13 mouse cellular contexts compared by ENCODE assay signal in genomic region chr16:37780911-37781310, GRCm38 (mm10). TPM values are rescaled to one million over a fixed set of nuclear protein-coding genes. Genes with fewer than 3 reads are reported as not detected.
A peak's percentile ranks its signal among the peaks of the same experiment; 100 is the strongest.
DNase-seq lines count a peak whose midpoint lies in the region; ATAC-seq lines count a peak whose summit lies in the region.
"Had no signal": no experiment of that assay in that cellular context is flagged by ENCODE, and none has a peak within 500 bp of the region (broad histone marks: within the 10 kb centered on the region; RNA-seq: fewer than 3 reads in every experiment).

No protein-coding gene starts in this region.

- DNase-seq in embryonic facial prominence, embryonic 10.5 days (ENCODE audit: low spot score), result no peak
- no peak for DNase-seq in hindbrain, embryonic 10.5 days (ENCODE audit: low spot score)
- no peak for DNase-seq in midbrain, embryonic 14.5 days
- no peak for DNase-seq in midbrain, embryonic 10.5 days (ENCODE audit: low spot score)
- no peak for DNase-seq in thymus, adult 18-20 months
- no peak for DNase-seq in spleen, postnatal 14 days (ENCODE audit: low spot score in 2 of 2)
- DNase-seq: adrenal gland, adult 8-10 months; cerebellum, adult 18-20 months; right cerebral cortex, postnatal 4 days had no signal

- peaks cover 43% of the 10 kb centered on the region for H3K4me1 ChIP-seq in embryonic facial prominence, embryonic 12.5 days
- H3K4me1 ChIP-seq in embryonic facial prominence, embryonic 10.5 days, result peaks cover 39% of the 10 kb centered on the region
- H3K4me1 ChIP-seq in hindbrain, embryonic 13.5 days (replicated peaks), result peaks cover 49% of the 10 kb centered on the region
- peaks cover 39% of the 10 kb centered on the region for H3K4me1 ChIP-seq in hindbrain, embryonic 10.5 days (replicated peaks)
- H3K4me1 ChIP-seq in midbrain, embryonic 14.5 days (ENCODE audit: control insufficient read depth, insufficient read depth, low read length), result peaks cover 10% of the 10 kb centered on the region
- H3K4me1 ChIP-seq in midbrain, embryonic 10.5 days, result peaks cover 47% of the 10 kb centered on the region

- H3K4me3 ChIP-seq in embryonic facial prominence, embryonic 12.5 days, result no peak overlapping the region
- H3K4me3 ChIP-seq in embryonic facial prominence, embryonic 10.5 days, result no peak overlapping the region
- no peak overlapping the region for H3K4me3 ChIP-seq in hindbrain, embryonic 13.5 days
- H3K4me3 ChIP-seq in hindbrain, embryonic 10.5 days, result no peak overlapping the region
- no peak overlapping the region for H3K4me3 ChIP-seq in midbrain, embryonic 14.5 days (replicated peaks; ENCODE audit: low read depth, low read length)
- no peak overlapping the region for H3K4me3 ChIP-seq in midbrain, embryonic 10.5 days
- H3K4me3 ChIP-seq: megakaryocyte, embryonic 14.5 days had no signal

- 0 out of 2 replicates have a peak overlapping the region, but pooled peaks have one; percentile 59 for H3K4me2 ChIP-seq in embryonic facial prominence, embryonic 12.5 days (replicated peaks)
- H3K4me2 ChIP-seq in hindbrain, embryonic 13.5 days, result no peak overlapping the region
- H3K4me2 ChIP-seq in midbrain, embryonic 14.5 days (ENCODE audit: low read length), result no peak overlapping the region

- WGBS in embryonic facial prominence, embryonic 12.5 days, result 88% methylated on average over 3 of the region's 3 CpGs
- 92% methylated on average over 3 of the region's 3 CpGs for WGBS in embryonic facial prominence, embryonic 10.5 days
- 40% methylated on average over 3 of the region's 3 CpGs for WGBS in hindbrain, embryonic 13.5 days
- WGBS in hindbrain, embryonic 10.5 days, result 90% methylated on average over 3 of the region's 3 CpGs
- 57% methylated on average over 3 of the region's 3 CpGs for WGBS in midbrain, embryonic 14.5 days
- 90% methylated on average over 3 of the region's 3 CpGs for WGBS in midbrain, embryonic 10.5 days

- no peak overlapping the region for H3K9ac ChIP-seq in embryonic facial prominence, embryonic 12.5 days
- no peak overlapping the region for H3K9ac ChIP-seq in hindbrain, embryonic 13.5 days
- H3K9ac ChIP-seq in midbrain, embryonic 14.5 days (replicated peaks; ENCODE audit: low read length), result no peak overlapping the region

- H3K36me3 ChIP-seq in embryonic facial prominence, embryonic 12.5 days, result peaks cover 43% of the 10 kb centered on the region
- H3K36me3 ChIP-seq in embryonic facial prominence, embryonic 10.5 days (replicated peaks), result peaks cover 61% of the 10 kb centered on the region
- H3K36me3 ChIP-seq in hindbrain, embryonic 13.5 days, result no peaks in the 10 kb centered on the region
- peaks cover 55% of the 10 kb centered on the region for H3K36me3 ChIP-seq in hindbrain, embryonic 10.5 days
- H3K36me3 ChIP-seq in midbrain, embryonic 14.5 days (ENCODE audit: control insufficient read depth, insufficient read depth, low read length), result no peaks in the 10 kb centered on the region
- H3K36me3 ChIP-seq in midbrain, embryonic 10.5 days, result peaks cover 44% of the 10 kb centered on the region

- no peak overlapping the region for H3K27ac ChIP-seq in embryonic facial prominence, embryonic 12.5 days
- H3K27ac ChIP-seq in embryonic facial prominence, embryonic 10.5 days (replicated peaks), result no peak overlapping the region
- peak overlapping the region; percentile 71 for H3K27ac ChIP-seq in hindbrain, embryonic 13.5 days
- H3K27ac ChIP-seq in hindbrain, embryonic 10.5 days, result no peak overlapping the region
- H3K27ac ChIP-seq in midbrain, embryonic 14.5 days (replicated peaks; ENCODE audit: low read depth, low read length), result 0 out of 2 replicates have a peak overlapping the region, but pooled peaks have one; percentile 20
- no peak overlapping the region for H3K27ac ChIP-seq in midbrain, embryonic 10.5 days (replicated peaks)

- ATAC-seq in embryonic facial prominence, embryonic 12.5 days (ENCODE audit: insufficient number of reproducible peaks, insufficient read depth, low FRiP score, low TSS enrichment), result no peak
- ATAC-seq in hindbrain, embryonic 13.5 days (ENCODE audit: low FRiP score), result peak; percentile 44; the same call in 1 of the 2 replicates
- ATAC-seq in midbrain, embryonic 14.5 days (ENCODE audit: low FRiP score, low TSS enrichment), result no peak
- ATAC-seq: intestine, postnatal 0 days had no signal

- H3K9me3 ChIP-seq in embryonic facial prominence, embryonic 12.5 days, result no peaks in the 10 kb centered on the region
- H3K9me3 ChIP-seq in embryonic facial prominence, embryonic 10.5 days, result no peaks in the 10 kb centered on the region
- no peaks in the 10 kb centered on the region for H3K9me3 ChIP-seq in hindbrain, embryonic 13.5 days
- no peaks in the 10 kb centered on the region for H3K9me3 ChIP-seq in hindbrain, embryonic 10.5 days
- H3K9me3 ChIP-seq in midbrain, embryonic 14.5 days (ENCODE audit: control insufficient read depth, low read length), result no peaks in the 10 kb centered on the region
- no peaks in the 10 kb centered on the region for H3K9me3 ChIP-seq in midbrain, embryonic 10.5 days (replicated peaks)

- H3K27me3 ChIP-seq in embryonic facial prominence, embryonic 12.5 days, result no peaks in the 10 kb centered on the region
- peaks cover 7% of the 10 kb centered on the region; the same call in 1 of the 2 replicates for H3K27me3 ChIP-seq in embryonic facial prominence, embryonic 10.5 days (replicated peaks; ENCODE audit: low read depth, poor library complexity, severe bottlenecking)
- H3K27me3 ChIP-seq in hindbrain, embryonic 13.5 days, result no peaks in the 10 kb centered on the region
- H3K27me3 ChIP-seq in hindbrain, embryonic 10.5 days (ENCODE audit: insufficient read depth, poor library complexity, severe bottlenecking), result 0 out of 2 replicates have a peak, but pooled peaks cover 2% of the 10 kb centered on the region
- H3K27me3 ChIP-seq in midbrain, embryonic 14.5 days (ENCODE audit: control insufficient read depth, insufficient read depth, low read length), result no peaks in the 10 kb centered on the region
- peaks cover 7% of the 10 kb centered on the region; the same call in 1 of the 2 replicates for H3K27me3 ChIP-seq in midbrain, embryonic 10.5 days (ENCODE audit: low read depth, poor library complexity, severe bottlenecking)

RNA-seq across cellular contexts. Expression of gene Fstl1, which starts 4.2 kb away (rescaled TPM):
- polyA plus RNA-seq in embryonic facial prominence, embryonic 12.5 days (2016; fragmentation: Nextera tagmentation; extraction: Ambion mirVana), result 512 and 537 TPM in 2 replicates
- polyA plus RNA-seq in embryonic facial prominence, embryonic 10.5 days (2016; fragmentation: Nextera tagmentation; extraction: Ambion mirVana), result 192 and 210 TPM in 2 replicates
- 126 and 133 TPM in 2 replicates for polyA plus RNA-seq in hindbrain, embryonic 13.5 days (2015; fragmentation: Nextera tagmentation; extraction: Ambion mirVana)
- polyA plus RNA-seq in hindbrain, embryonic 10.5 days (2016; fragmentation: Nextera tagmentation; extraction: Ambion mirVana), result 170 and 178 TPM in 2 replicates
- 52.6 and 105 TPM in 2 replicates for polyA plus RNA-seq in midbrain, embryonic 14.5 days (2014; fragmentation: Nextera tagmentation; extraction: Ambion mirVana)
- 168 and 195 TPM in 2 replicates for polyA plus RNA-seq in midbrain, embryonic 10.5 days (2016; fragmentation: Nextera tagmentation; extraction: Ambion mirVana)

Comparison
In these comparisons a context has a peak if more than half of its experiments do, and no peak if none do; other contexts are left out.
1. H3K27ac ChIP-seq: peak in hindbrain, embryonic 13.5 days (single experiment) and midbrain, embryonic 14.5 days (single experiment); none in embryonic facial prominence, embryonic 12.5 days (single experiment), embryonic facial prominence, embryonic 10.5 days (single experiment), hindbrain, embryonic 10.5 days (single experiment) and midbrain, embryonic 10.5 days (single experiment).